Mouse (Mus musculus): ENCODE measurements around the gene Psmb10. TPM values are rescaled to one million over a fixed set of nuclear protein-coding genes. Genes with fewer than 3 reads are reported as not detected.
"Not testable (repeated sequence)": the region's sequence is repeated elsewhere in the genome, so short reads cannot be mapped to it uniquely, and the experiment has no call there.

The Psmb10 gene
- 142 and 160 TPM in 2 replicates for polyA plus RNA-seq (2014; fragmentation: Nextera tagmentation; extraction: Ambion mirVana)

DNA sequence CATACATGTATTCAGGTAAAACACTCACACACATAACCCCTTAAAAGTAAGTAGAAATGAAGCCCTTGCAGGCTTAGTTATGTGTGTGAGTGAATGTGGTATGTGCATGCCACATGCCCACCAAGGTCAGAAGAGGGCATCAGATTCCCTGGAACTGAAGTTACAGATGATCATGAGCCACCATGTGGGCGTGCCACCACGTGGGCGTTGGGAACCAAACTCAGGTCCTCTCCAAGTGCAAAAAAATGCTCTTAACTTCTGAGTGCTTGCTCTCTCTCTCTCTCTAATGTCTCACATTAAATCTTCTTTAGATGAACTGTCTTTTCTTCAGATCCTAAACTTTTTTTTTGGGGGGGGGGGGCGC lies at the start of gene Psmb10:
TSS of gene Psmb10 (minus strand) at position 139 of the 364 bp plus-strand sequence.
- DNase-seq (ENCODE audit: low spot score) (peak; percentile 42), ATAC-seq (replicated peaks; ENCODE audit: low FRiP score) (no peak)
- 17% methylated on average over 4 of the region's 4 CpGs for WGBS
- Histone ChIP-seq H3K36me3 (ENCODE audit: control insufficient read depth, insufficient read depth, low read length) (peaks cover 22% of the 10 kb centered on the region), H3K4me2 (peak within 1 kb of the TSS; percentile 92), H3K4me3 (ENCODE audit: low read depth, low read length) (peak within 1 kb of the TSS; percentile 85), H3K9me3 (ENCODE audit: control insufficient read depth, low read length) (no peaks in the 10 kb centered on the region; the same call in 1 of the 2 replicates), H3K9ac (ENCODE audit: low read depth, low read length) (peak within 1 kb of the TSS; percentile 78), H3K4me1 (replicated peaks; ENCODE audit: control insufficient read depth, insufficient read depth, low read length) (peaks cover 32% of the 10 kb centered on the region), H3K27me3 (replicated peaks; ENCODE audit: control insufficient read depth, insufficient read depth, low read length) (no peaks in the 10 kb centered on the region), H3K27ac (ENCODE audit: low read depth, low read length) (peak within 1 kb of the TSS; percentile 84)

DNA sequence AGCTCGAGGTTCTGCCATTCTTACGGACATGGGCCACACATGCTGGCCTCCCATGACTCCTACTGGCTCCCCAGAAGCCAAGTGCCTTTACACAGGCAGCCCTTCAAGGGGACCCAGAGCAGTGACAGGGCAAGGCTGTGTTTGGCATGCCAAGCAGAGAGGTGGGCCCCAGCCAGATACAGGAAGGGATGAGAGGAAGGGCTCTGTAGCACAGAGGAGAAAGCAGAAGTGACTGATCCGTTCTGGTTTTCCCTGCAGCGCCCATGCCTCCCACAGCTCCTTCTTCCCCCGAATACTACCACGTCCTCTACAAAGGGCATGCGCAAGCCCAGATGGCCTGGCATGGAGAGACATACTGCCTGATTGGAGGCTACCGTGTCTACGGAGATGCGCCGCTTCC lies 45.2 kb upstream of the Psmb10 start:
- not testable (repeated sequence) for H3K9ac ChIP-seq (ENCODE audit: low read depth, low read length); DNase-seq (ENCODE audit: low spot score); H3K27me3 ChIP-seq (replicated peaks; ENCODE audit: control insufficient read depth, insufficient read depth, low read length); H3K4me1 ChIP-seq (replicated peaks; ENCODE audit: control insufficient read depth, insufficient read depth, low read length); H3K4me2 ChIP-seq; H3K9me3 ChIP-seq (ENCODE audit: control insufficient read depth, low read length); H3K27ac ChIP-seq (ENCODE audit: low read depth, low read length); H3K36me3 ChIP-seq (ENCODE audit: control insufficient read depth, insufficient read depth, low read length); H3K4me3 ChIP-seq (ENCODE audit: low read depth, low read length); ATAC-seq (replicated peaks; ENCODE audit: low FRiP score)
- 61% methylated on average over 11 of the region's 11 CpGs for WGBS

DNA sequence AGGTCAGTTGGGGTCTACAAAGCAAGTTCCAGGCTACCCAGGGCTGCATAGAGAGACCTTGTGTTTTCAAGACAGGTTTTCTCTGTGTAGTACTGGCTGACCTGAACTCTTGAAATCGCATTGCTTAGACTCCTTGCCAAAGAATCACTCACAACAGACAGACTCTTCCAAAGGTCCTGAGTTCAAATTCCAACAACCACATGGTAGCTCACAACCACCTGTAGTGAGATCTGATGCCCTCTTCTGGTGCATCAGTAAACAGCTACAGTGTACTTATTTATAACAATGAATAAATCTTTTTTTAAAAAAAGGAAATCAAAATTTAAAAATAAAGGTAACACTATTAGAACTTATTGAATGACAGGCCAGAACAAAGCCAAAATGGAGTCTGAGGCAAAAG lies 42.9 kb upstream of the Psmb10 start:
- 88% methylated on average over 1 of the region's 1 CpGs for WGBS
- no peak for ATAC-seq (replicated peaks; ENCODE audit: low FRiP score)
- no peaks in the 10 kb centered on the region for H3K36me3 ChIP-seq (ENCODE audit: control insufficient read depth, insufficient read depth, low read length)
- no peak overlapping the region for H3K4me3 ChIP-seq (ENCODE audit: low read depth, low read length)
- H3K4me1 ChIP-seq (replicated peaks; ENCODE audit: control insufficient read depth, insufficient read depth, low read length), result no peaks in the 10 kb centered on the region; the same call in 1 of the 2 replicates
- no peak overlapping the region for H3K4me2 ChIP-seq
- no peaks in the 10 kb centered on the region for H3K27me3 ChIP-seq (replicated peaks; ENCODE audit: control insufficient read depth, insufficient read depth, low read length)
- no peak overlapping the region for H3K27ac ChIP-seq (ENCODE audit: low read depth, low read length)
- no peaks in the 10 kb centered on the region for H3K9me3 ChIP-seq (ENCODE audit: control insufficient read depth, low read length)
- H3K9ac ChIP-seq (ENCODE audit: low read depth, low read length), result no peak overlapping the region
- DNase-seq (ENCODE audit: low spot score), result no peak

DNA sequence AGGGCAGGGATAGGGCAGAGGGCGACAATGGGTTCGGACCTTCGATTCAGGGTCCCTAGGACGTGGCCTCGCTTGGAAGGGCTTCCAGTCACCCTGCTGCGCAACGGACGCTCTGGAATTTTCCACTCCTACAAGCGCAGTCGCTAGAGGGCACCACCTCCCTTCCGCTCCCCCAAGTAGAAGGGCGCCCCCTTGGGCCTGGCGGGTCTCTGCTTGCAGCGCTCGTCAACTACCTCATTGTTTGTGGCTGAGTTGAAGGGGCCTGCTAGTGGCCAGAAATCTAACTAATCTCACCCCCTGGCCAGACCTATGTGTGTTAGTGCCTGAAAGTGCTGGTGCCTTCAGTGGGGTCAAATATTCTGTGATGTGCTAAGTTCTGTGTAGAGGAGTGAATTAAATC lies 41.1 kb upstream of the Psmb10 start, which contains the start of gene Dpep3:
TSS of gene Dpep3 (minus strand) at position 105 of the 400 bp plus-strand sequence.
- Histone ChIP-seq H3K27me3 (replicated peaks; ENCODE audit: control insufficient read depth, insufficient read depth, low read length) (no peaks in the 10 kb centered on the region), H3K4me3 (ENCODE audit: low read depth, low read length) (no peak within 1 kb of the TSS), H3K4me1 (replicated peaks; ENCODE audit: control insufficient read depth, insufficient read depth, low read length) (no peaks in the 10 kb centered on the region; the same call in 1 of the 2 replicates), H3K36me3 (ENCODE audit: control insufficient read depth, insufficient read depth, low read length) (no peaks in the 10 kb centered on the region), H3K9me3 (ENCODE audit: control insufficient read depth, low read length) (no peaks in the 10 kb centered on the region), H3K27ac (ENCODE audit: low read depth, low read length) (no peak within 1 kb of the TSS), H3K4me2 (no peak within 1 kb of the TSS), H3K9ac (ENCODE audit: low read depth, low read length) (no peak within 1 kb of the TSS)
- 93% methylated on average over 15 of the region's 15 CpGs for WGBS
- ATAC-seq (replicated peaks; ENCODE audit: low FRiP score) (no peak), DNase-seq (ENCODE audit: low spot score) (no peak)

DNA sequence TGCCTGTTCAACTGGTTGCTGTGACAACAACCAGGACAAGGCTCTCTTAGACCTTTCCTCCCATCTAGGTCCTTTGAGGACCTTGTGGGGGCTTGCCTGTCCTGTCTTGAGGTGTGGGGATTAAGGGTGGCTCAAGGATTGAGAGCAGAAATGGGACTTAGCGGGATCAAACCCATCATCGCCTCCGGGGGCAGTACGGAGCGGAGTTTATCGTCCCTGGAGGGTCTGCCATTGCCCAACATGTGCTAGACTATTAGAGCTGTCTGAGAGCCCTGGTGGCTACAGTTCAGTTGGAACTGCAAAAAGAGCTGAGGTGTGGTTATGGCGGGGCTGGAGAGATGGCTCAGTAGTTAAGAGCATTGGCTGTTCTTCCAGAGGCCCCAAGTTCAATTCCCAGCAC lies 37.1 kb upstream of the Psmb10 start:
- H3K4me1 ChIP-seq (replicated peaks; ENCODE audit: control insufficient read depth, insufficient read depth, low read length), result no peaks in the 10 kb centered on the region; the same call in 1 of the 2 replicates
- DNase-seq (ENCODE audit: low spot score) (no peak), ATAC-seq (replicated peaks; ENCODE audit: low FRiP score) (no peak)
- no peaks in the 10 kb centered on the region for H3K27me3 ChIP-seq (replicated peaks; ENCODE audit: control insufficient read depth, insufficient read depth, low read length)
- no peaks in the 10 kb centered on the region for H3K9me3 ChIP-seq (ENCODE audit: control insufficient read depth, low read length)
- no peak overlapping the region for H3K9ac ChIP-seq (ENCODE audit: low read depth, low read length)
- H3K4me3 ChIP-seq (ENCODE audit: low read depth, low read length), result no peak overlapping the region
- H3K27ac ChIP-seq (ENCODE audit: low read depth, low read length), result no peak overlapping the region
- 73% methylated on average over 7 of the region's 7 CpGs for WGBS
- H3K4me2 ChIP-seq, result no peak overlapping the region
- no peaks in the 10 kb centered on the region for H3K36me3 ChIP-seq (ENCODE audit: control insufficient read depth, insufficient read depth, low read length)

DNA sequence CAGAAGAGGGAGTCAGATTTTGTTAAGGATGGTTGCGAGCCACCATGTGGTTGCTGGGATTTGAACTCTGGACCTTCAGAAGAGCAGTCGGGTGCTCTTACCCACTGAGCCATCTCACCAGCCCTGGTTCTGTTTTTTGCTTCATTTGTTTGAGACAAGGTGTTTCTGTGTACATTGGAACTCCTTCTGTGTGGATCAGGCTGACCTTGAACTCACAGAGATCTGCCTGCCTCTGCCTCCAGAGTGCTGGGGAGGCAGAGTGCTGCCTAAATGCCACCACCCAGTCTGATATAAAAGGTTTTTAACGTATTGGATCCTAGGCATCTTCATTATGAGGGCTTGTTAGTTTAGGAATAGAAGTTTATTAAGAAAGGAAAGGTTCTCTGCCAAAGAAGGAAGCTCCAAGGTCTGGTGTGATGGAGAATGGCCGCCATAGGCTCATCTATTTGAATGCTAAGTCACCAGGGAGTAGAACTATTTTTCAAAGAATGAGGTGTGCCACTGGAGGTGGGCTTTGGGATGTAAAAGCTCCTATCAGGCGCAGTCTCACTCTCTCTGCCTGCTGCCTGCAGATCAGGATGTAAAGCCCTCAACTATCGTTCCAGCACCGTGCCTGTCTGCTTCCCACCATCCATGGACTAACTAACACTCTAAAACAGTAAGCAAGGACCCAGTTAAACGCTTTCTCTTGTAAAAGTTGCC lies 32.9 kb upstream of the Psmb10 start:
- no peak overlapping the region for H3K4me3 ChIP-seq (ENCODE audit: low read depth, low read length)
- H3K9ac ChIP-seq (ENCODE audit: low read depth, low read length), result no peak overlapping the region
- H3K27me3 ChIP-seq (replicated peaks; ENCODE audit: control insufficient read depth, insufficient read depth, low read length), result no peaks in the 10 kb centered on the region
- no peaks in the 10 kb centered on the region for H3K9me3 ChIP-seq (ENCODE audit: control insufficient read depth, low read length)
- H3K4me2 ChIP-seq, result no peak overlapping the region
- H3K4me1 ChIP-seq (replicated peaks; ENCODE audit: control insufficient read depth, insufficient read depth, low read length), result peaks cover 7% of the 10 kb centered on the region
- no peak overlapping the region for H3K27ac ChIP-seq (ENCODE audit: low read depth, low read length)
- ATAC-seq (replicated peaks; ENCODE audit: low FRiP score) (no peak), DNase-seq (ENCODE audit: low spot score) (no peak)
- 79% methylated on average over 8 of the region's 8 CpGs for WGBS
- no peaks in the 10 kb centered on the region for H3K36me3 ChIP-seq (ENCODE audit: control insufficient read depth, insufficient read depth, low read length)

DNA sequence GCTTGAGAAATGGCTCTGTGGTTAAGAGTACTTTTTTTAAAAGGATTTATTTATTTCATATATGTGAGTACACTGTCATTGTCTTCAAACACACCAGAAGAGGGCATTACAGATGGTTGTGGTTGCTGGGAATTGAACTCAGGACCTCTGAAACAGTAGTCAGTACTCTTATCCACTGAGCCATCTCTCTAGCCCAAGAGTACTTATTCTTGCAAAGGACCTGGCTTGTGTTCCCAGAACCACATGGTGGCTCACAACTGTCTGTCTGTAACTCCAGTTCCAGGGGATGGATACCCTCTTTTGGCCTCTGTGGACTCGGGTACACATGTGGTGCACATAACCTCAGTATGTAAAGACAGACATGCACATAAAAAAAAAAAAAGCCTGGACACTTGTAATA lies 31.1 kb upstream of the Psmb10 start:
- Histone ChIP-seq H3K36me3 (ENCODE audit: control insufficient read depth, insufficient read depth, low read length) (no peaks in the 10 kb centered on the region), H3K4me3 (ENCODE audit: low read depth, low read length) (no peak overlapping the region), H3K4me2 (no peak overlapping the region), H3K27ac (ENCODE audit: low read depth, low read length) (no peak overlapping the region), H3K27me3 (replicated peaks; ENCODE audit: control insufficient read depth, insufficient read depth, low read length) (no peaks in the 10 kb centered on the region), H3K9me3 (ENCODE audit: control insufficient read depth, low read length) (no peaks in the 10 kb centered on the region), H3K9ac (ENCODE audit: low read depth, low read length) (no peak overlapping the region), H3K4me1 (replicated peaks; ENCODE audit: control insufficient read depth, insufficient read depth, low read length) (peaks cover 15% of the 10 kb centered on the region)
- WGBS, result 87% methylated on average over 1 of the region's 1 CpGs
- no peak for DNase-seq (ENCODE audit: low spot score)
- ATAC-seq (replicated peaks; ENCODE audit: low FRiP score), result no peak

DNA sequence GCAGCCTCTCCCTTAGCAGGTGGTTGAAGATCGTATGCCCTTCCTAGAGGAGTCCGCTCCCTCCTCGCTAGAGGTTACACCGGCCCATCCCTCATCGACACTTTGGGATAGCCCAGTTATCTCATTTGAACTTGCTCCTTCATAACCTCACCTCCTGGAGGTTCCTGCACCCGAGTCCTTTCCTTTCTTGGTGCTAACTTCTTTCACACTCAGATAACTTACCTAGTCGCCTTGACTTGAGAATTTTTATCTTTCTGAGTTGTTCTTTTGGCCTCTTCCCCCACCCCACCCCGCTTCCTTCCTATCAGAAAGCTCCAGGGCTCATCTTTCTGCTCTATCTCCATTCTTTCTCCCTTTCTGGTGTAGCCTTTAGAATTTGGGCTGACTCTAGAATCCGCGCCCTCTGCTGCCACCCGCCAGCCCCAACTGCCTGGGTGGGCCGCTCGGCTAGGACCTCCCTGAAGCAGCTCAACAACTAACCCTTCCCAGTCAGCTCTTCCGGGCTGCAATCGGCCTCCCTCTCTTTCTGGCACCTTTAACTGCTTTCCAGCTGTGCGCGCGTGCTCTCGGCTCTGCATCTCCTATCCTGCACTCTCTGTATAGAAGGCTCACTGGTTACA lies 28.6 kb upstream of the Psmb10 start:
- 4% methylated on average over 19 of the region's 19 CpGs for WGBS
- H3K4me2 ChIP-seq, result peak overlapping the region; percentile 93
- H3K4me3 ChIP-seq (ENCODE audit: low read depth, low read length), result peak overlapping the region; percentile 89
- H3K4me1 ChIP-seq (replicated peaks; ENCODE audit: control insufficient read depth, insufficient read depth, low read length), result peaks cover 26% of the 10 kb centered on the region
- H3K27ac ChIP-seq (ENCODE audit: low read depth, low read length), result peak overlapping the region; percentile 95
- no peaks in the 10 kb centered on the region for H3K27me3 ChIP-seq (replicated peaks; ENCODE audit: control insufficient read depth, insufficient read depth, low read length)
- ATAC-seq (replicated peaks; ENCODE audit: low FRiP score), result peak; percentile 78
- no peaks in the 10 kb centered on the region for H3K36me3 ChIP-seq (ENCODE audit: control insufficient read depth, insufficient read depth, low read length)
- peak; percentile 79 for DNase-seq (ENCODE audit: low spot score)
- H3K9ac ChIP-seq (ENCODE audit: low read depth, low read length), result peak overlapping the region; percentile 90
- H3K9me3 ChIP-seq (ENCODE audit: control insufficient read depth, low read length), result no peaks in the 10 kb centered on the region

DNA sequence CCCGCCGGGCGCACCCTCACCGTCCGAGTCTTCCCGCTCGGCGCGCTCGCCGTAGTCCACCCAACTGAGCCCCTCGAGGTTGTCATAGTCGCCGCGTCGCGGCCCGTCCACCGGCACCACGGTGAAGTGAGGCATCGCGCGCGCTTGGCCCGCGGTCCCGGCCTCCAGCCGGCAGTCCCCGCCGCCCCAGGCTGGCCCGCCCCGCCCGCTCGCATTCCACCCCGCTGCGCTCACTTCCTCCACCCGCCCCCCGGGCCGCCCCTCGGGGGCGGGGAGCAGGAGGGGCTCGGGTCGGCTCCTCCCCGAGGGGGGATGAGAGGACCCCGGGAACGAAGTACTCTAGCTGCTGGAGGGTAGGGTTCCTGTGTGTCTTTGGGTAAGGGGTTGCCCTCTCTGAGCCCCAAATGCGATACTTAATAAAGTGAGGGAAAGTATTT lies 27.7 kb upstream of the Psmb10 start, which contains the start of gene Slc12a4:
TSS of gene Slc12a4 (minus strand) at position 193 of the 437 bp plus-strand sequence.
- peak within 1 kb of the TSS; percentile 90 for H3K9ac ChIP-seq (ENCODE audit: low read depth, low read length)
- H3K36me3 ChIP-seq (ENCODE audit: control insufficient read depth, insufficient read depth, low read length), result no peaks in the 10 kb centered on the region
- H3K4me3 ChIP-seq (ENCODE audit: low read depth, low read length), result peak within 1 kb of the TSS; percentile 89
- H3K27me3 ChIP-seq (replicated peaks; ENCODE audit: control insufficient read depth, insufficient read depth, low read length), result no peaks in the 10 kb centered on the region
- H3K9me3 ChIP-seq (ENCODE audit: control insufficient read depth, low read length), result no peaks in the 10 kb centered on the region
- H3K4me1 ChIP-seq (replicated peaks; ENCODE audit: control insufficient read depth, insufficient read depth, low read length), result peaks cover 35% of the 10 kb centered on the region
- DNase-seq (ENCODE audit: low spot score) (peak; percentile 87), ATAC-seq (replicated peaks; ENCODE audit: low FRiP score) (peak; percentile 82)
- peak within 1 kb of the TSS; percentile 95 for H3K27ac ChIP-seq (ENCODE audit: low read depth, low read length)
- peak within 1 kb of the TSS; percentile 93 for H3K4me2 ChIP-seq
- whole genome bisulfite sequencing, result under 1% methylated on average over 47 of the region's 47 CpGs

Data from liver, embryonic 11.5 days (tissue).